Comparison of ENCODE assay signal across 15 mouse cellular contexts in the genomic region with DNA sequence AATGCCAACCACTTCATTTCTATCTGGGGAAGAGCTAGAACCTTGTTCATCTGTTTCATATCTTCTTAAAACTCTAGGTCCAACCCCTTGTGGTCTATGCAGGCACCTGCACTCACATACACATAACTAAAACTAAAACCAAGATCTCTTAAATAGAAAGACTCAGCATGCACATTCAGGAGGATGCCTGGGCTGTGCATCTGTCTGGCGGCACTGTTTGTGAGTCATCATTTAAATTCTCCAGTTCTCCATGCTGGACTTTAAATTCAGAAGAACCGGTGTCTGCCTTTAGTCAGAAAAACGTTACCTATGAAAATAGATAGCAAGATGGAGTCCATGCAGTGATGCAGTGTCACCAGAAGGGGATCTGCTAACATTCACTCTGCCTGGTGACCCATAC.
"Had no signal": no experiment of that assay in that cellular context is flagged by ENCODE, and none has a peak within 500 bp of the region (broad histone marks: within the 10 kb centered on the region; RNA-seq: fewer than 3 reads in every experiment).

No protein-coding gene starts in this region.

- H3K9ac ChIP-seq: neural tube, embryonic 15.5 days; stomach, embryonic 15.5 days had no signal

- H3K27ac ChIP-seq: neural tube, embryonic 15.5 days; stomach, embryonic 15.5 days; stomach, postnatal 0 days had no signal

- H3K27me3 ChIP-seq: neural tube, embryonic 15.5 days; stomach, embryonic 15.5 days had no signal

- H3K36me3 ChIP-seq: neural tube, embryonic 15.5 days; stomach, embryonic 15.5 days had no signal

- DNase-seq: retina, postnatal 1 day; right cerebral cortex, adult 18-20 months; right cerebral cortex, postnatal 14 days; right cerebral cortex, postnatal 25 days; right cerebral cortex, postnatal 4 days; spleen, adult 18-20 months; thymus, adult 18-20 months; thymus, adult 2 months; thymus, postnatal 14 days; thymus, postnatal 25 days; thymus, postnatal 36 days; thymus, postnatal 4 days had no signal

- H3K4me3 ChIP-seq: neural tube, embryonic 15.5 days; stomach, embryonic 15.5 days had no signal

- H3K4me1 ChIP-seq: neural tube, embryonic 15.5 days; stomach, embryonic 15.5 days had no signal

- H3K9me3 ChIP-seq: neural tube, embryonic 15.5 days; stomach, embryonic 15.5 days had no signal

- H3K4me2 ChIP-seq: neural tube, embryonic 15.5 days; stomach, embryonic 15.5 days had no signal
